Mouse (Mus musculus) CH12.LX (cell line): Measurements from ENCODE around the gene Lima1.

Experiments
- CTCF ChIP-seq, 2 experiments: IDR thresholded peaks in 1 of 2; conservative IDR thresholded peaks in 1 of 2; 2 replicates each; pipeline ENCODE4 v1.5.1; 2011 to 2012; ENCODE audit warnings: low read depth in 2 of 2, low read length in 2 of 2, improper control_type of control experiment in 1 of 2, inconsistent platforms in 1 of 2, mild to moderate bottlenecking in 1 of 2, moderate library complexity in 1 of 2
- E2F4 ChIP-seq: IDR thresholded peaks from 2 replicates; pipeline ENCODE4 v1.6.1; 2011; ENCODE audit warnings: low read depth, low read length, improper control_type of control experiment; ENCODE audit not compliant: insufficient replicate concordance
- ELF1 ChIP-seq: IDR thresholded peaks from 2 replicates; pipeline ENCODE4 v1.6.1; 2014; ENCODE audit warnings: low read depth, mild to moderate bottlenecking, inconsistent platforms, low read length, improper control_type of control experiment
- EP300 ChIP-seq: IDR thresholded peaks from 2 replicates; pipeline ENCODE4 v1.6.1; 2011; ENCODE audit warnings: low read length, improper control_type of control experiment
- JUN ChIP-seq: IDR thresholded peaks from 2 replicates; pipeline ENCODE4 v1.6.1; 2011; ENCODE audit warnings: low read depth, mild to moderate bottlenecking, low read length, improper control_type of control experiment, moderate library complexity; ENCODE audit not compliant: insufficient read depth
- JUND ChIP-seq: conservative IDR thresholded peaks from 2 replicates; pipeline ENCODE4 v1.6.1; 2011; ENCODE audit warnings: low read depth, low read length, improper control_type of control experiment
- MYC ChIP-seq: IDR thresholded peaks from 2 replicates; pipeline ENCODE4 v1.6.1; 2011; ENCODE audit warnings: low read depth, mild to moderate bottlenecking, improper control_type of control experiment, low read length
- NRF1 ChIP-seq: IDR thresholded peaks from 2 replicates; pipeline ENCODE4 v1.6.1; 2014; ENCODE audit warnings: low read depth, mild to moderate bottlenecking, inconsistent platforms, low read length, improper control_type of control experiment, moderate library complexity
- POLR2A ChIP-seq: IDR thresholded peaks from 2 replicates; pipeline ENCODE4 v1.6.1; 2011; ENCODE audit warnings: low read depth, mild to moderate bottlenecking, improper control_type of control experiment, low read length
- TBP ChIP-seq: conservative IDR thresholded peaks from 2 replicates; pipeline ENCODE4 v1.6.1; 2011; ENCODE audit warnings: low read depth, low read length, improper control_type of control experiment
- ZMIZ1 ChIP-seq: IDR thresholded peaks from 2 replicates; pipeline ENCODE4 v1.6.1; 2012; ENCODE audit warnings: low read depth, mild to moderate bottlenecking, inconsistent platforms, low read length, improper control_type of control experiment

GRCm38 (mm10) chr15:99805673-99806072 is 69.6 kb downstream of the Lima1 start:
- TF ChIP-seq ELF1 (no peak), POLR2A (no peak), CTCF (conservative IDR thresholded peaks at IDR 0.05 in 1 of 2, IDR thresholded peaks at IDR 0.05 in 1 of 2; ENCODE audit: low read depth in 2 of 2, low read length in 2 of 2) (no peak), EP300 (peak; percentile 64), NRF1 (no peak), ZMIZ1 (no peak), TBP (no peak), JUN (no peak), E2F4 (no peak), MYC (0 out of 2 replicates have a peak, but pooled peaks have one; percentile 28), JUND (no peak)
